Mouse (Mus musculus) heart, postnatal 4 days (tissue): ENCODE measurements around the gene Tubb2a. TPM values are rescaled to one million over a fixed set of nuclear protein-coding genes. Genes with fewer than 3 reads are reported as not detected.

Experiments used
- DNase-seq: peaks from one replicate; pipeline ENCODE4 v3.0.0; 2021
- total RNA-seq, 2 experiments: library from RNA; stranded (reverse); gene quantifications; 2 replicates each; pipeline ENCODE4 v1.2.3; 2021

Tubb2a gene
- 100 to 1,000 TPM; 168 to 177 TPM for total RNA-seq

- DNase-seq, result peak; percentile 98
These were observed at the start of gene Tubb2a for GRCm38 (mm10) chr13:34077492-34078271. Gene Tubb2a, minus strand, starts transcription at chr13:34078007.

DNA sequence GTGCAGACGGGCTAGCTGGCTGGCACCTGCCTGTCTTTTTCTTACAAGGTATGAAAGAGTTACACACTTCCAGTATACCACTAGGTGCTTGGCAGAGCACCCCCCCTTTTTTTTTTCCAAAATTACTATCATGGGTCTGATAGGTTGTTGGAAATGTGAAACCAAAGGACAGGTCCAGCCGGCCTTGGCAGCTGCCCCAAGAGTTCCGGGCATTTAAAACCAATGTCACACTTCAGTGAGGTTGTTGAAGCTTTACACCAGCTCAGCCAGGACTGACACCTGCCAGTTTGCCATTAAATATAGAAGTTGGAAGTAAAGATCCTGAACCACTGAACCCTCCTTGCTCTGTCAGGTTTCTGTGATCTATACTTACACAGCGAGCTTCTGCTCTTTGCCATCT is 47.9 kb upstream of the Tubb2a start:
- peak; percentile 65 for DNase-seq

- no peak for DNase-seq
These were observed 42.7 kb upstream of the Tubb2a start for GRCm38 (mm10) chr13:34120536-34120935.

DNA sequence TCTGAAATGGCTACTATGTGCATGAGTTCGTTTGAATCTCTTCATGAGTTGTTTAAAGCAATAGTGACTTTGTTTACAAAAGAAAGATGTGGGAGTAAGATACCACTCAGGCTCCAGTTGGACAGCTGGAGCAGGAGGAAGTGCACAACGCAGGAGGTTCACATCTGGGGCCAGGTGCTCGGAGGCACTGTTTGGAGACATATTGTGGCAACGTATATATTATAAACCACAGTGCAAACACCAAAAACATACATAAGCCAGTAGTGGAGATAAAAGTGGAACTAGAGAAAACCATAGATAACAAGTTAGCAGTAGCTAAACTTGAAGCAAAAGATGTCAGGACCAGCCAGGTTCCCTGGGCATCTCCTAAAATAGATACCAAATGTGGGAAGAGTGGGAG is 41.6 kb upstream of the Tubb2a start:
- DNase-seq, result no peak

DNA sequence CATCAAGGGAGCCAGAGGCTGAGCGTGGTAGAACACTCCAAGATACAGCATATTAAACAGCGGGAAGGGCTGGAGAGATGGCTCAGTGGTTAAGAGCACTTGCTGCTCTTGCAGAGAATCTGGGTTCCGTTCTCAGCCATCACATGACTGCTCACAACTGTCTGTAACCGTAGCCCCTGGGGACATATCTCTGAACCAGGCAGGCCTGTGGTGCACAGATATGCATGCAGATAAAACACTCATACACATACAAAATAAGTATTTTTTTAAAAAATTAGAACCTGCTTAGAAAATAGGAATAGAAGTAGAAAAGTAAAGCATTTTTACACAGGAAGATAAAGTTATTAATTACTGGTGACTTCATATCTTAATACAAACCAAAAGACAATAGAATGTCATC is 41.0 kb upstream of the Tubb2a start:
- DNase-seq, result no peak

GRCm38 (mm10) chr13:34116508-34116907 is 38.7 kb upstream of the Tubb2a start:
- no peak for DNase-seq

GRCm38 (mm10) chr13:34114654-34115053 is 36.8 kb upstream of the Tubb2a start:
- DNase-seq, result no peak

DNA sequence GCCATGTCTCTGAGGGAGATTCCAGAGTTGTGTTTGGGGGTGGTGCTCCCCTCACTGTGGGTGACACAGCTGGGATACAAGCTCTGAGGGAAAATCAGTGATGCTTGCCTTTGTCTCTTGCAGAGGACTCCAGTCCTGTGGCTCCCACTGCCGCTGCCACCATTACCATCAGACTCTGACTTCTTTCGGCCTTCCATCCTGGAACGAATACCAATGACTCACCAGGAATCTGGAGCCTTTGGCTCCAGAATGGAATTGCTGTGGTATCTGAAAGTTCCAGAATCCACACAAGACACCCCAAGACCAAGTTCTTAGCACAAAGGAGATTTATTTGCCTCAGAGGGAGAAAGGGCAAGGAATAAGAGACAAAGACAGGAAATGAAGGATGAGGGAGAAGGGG is 35.3 kb upstream of the Tubb2a start:
- DNase-seq, result no peak

DNA sequence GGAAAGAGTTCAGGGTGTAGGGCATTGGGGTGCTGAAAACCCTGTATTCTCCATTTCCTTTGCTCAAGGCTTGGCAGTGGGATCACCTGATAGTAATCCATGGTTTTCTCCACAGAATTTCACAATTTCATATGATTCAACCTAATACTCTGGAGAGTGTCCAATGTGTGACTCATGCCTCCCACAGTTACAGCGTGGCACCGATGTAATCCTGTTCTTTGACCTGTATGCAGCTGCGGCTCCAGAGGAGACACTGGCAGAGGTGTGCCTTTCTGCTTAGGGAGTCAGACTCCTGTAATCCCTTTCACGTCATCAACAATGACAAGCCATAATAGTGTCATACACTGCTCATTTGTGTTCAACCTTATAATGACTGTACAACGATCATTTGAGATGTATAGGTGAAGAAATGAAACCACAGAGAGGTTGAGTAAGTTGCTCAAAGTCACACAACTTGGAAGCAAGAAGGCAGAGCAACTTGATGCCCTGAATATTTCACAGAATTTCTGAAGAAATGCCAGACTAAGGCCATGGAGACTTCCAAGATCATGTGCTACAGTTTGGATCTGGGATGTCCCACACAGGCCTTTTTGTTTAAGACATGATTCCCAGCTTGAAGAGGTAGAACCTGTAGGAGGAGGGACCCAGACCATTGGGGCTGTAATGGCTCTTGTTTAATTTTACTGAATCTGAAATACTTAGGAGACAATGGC is 34.7 kb upstream of the Tubb2a start:
- no peak for DNase-seq

- no peak for DNase-seq
These were observed 34.1 kb upstream of the Tubb2a start for GRCm38 (mm10) chr13:34111878-34112277.

- no peak for DNase-seq
These were observed 33.2 kb upstream of the Tubb2a start for GRCm38 (mm10) chr13:34111019-34111418.

- DNase-seq, result no peak
These were observed 31.9 kb upstream of the Tubb2a start for GRCm38 (mm10) chr13:34109677-34110058.

DNA sequence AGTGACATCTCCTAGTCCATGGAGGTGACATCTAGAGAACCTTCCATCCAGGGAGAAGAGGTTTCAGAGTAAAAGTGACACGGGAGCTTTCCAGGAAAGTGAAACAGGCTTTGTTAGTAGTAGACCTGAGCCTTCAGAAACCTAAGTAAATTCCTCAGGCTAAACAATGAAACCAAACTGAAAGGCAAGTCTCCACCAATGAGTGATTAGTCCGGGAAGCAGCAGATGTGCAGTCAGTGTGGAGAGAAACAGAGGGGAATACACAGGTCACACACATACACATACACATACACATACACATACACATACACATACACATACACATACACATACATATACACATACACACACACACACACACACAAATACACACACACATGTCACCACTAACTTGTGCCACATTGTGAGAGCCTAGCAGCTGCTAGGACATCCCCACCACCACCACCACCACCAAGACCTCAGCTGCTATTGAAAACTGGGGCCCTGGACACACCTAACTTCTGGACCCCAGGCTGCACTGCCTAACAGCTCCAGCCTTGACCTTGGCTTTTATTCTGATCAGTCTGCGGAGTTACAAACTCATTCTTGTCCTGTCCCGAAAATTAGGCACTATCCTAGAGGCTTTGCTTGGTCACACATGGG is 31.3 kb upstream of the Tubb2a start:
- no peak for DNase-seq

GRCm38 (mm10) chr13:34106999-34107398 is 29.2 kb upstream of the Tubb2a start:
- no peak for DNase-seq

GRCm38 (mm10) chr13:34106256-34106655 is 28.4 kb upstream of the Tubb2a start:
- no peak for DNase-seq

GRCm38 (mm10) chr13:34105364-34105763 is 27.6 kb upstream of the Tubb2a start:
- DNase-seq, result no peak

- no peak for DNase-seq
These were observed 24.1 kb upstream of the Tubb2a start for GRCm38 (mm10) chr13:34101908-34102307.

DNA sequence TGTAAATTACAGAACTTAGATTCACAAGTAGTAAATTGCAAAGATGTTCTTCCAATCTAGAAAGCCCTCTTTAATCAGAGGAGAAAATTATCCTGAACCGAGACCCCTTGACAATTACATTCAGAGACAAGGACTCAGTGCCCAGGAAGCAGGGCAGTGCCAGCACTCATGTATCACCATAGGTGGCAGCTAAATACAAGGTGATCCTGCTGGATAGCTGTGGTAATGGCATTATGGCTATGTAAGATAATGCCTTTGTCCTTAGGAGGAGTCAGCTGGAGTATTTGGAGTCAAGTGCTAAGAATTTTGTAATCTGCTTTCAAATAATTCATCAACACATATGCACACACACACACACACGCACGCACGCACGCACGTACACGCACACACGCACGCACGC is 23.4 kb upstream of the Tubb2a start:
- DNase-seq, result no peak

DNA sequence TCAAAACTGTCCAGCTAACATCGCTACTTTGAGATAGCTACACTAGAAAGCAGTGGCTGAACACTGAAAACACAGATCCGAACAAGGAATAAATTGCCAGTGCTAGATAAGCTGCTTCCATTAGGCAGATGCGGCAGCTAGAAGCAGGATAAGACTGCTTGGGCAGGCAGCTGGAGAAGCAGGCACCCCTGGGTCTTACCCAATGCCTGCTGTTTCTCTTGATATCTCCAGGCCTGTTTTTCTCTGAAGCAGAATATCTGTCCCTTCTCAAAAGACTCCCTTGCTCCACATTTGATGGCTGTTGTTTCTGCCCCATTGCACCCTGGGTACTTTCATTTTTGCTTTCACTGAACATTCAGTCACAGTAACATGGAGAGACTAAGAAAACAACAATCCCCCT is 22.9 kb upstream of the Tubb2a start:
- no peak for DNase-seq

GRCm38 (mm10) chr13:34097086-34097485 is 19.3 kb upstream of the Tubb2a start:
- DNase-seq, result no peak

GRCm38 (mm10) chr13:34096455-34096854 is 18.6 kb upstream of the Tubb2a start:
- no peak for DNase-seq

GRCm38 (mm10) chr13:34095542-34096435 is 18.0 kb upstream of the Tubb2a start:
- peak; percentile 38 for DNase-seq

DNA sequence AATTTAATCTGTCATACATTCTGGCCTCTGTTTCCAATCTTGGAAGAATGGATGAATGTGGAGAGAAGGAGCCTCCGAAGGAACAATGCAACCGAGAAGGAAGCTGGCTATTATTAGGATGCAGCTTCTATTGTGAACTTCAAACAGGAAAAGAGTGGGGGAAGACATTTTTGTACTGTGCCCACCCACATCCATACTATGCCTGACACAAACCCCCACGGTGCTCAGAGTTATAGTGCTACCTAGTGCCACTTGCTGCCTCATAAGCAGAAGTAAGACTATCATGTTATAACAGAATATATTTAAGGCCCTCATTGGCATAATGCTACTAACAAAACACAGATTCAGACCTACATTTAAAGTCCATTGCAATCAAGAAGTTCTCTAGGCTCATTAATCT is 11.6 kb upstream of the Tubb2a start:
- no peak for DNase-seq
